Mouse (Mus musculus): ENCODE results near the gene Agpat2.

DNA sequence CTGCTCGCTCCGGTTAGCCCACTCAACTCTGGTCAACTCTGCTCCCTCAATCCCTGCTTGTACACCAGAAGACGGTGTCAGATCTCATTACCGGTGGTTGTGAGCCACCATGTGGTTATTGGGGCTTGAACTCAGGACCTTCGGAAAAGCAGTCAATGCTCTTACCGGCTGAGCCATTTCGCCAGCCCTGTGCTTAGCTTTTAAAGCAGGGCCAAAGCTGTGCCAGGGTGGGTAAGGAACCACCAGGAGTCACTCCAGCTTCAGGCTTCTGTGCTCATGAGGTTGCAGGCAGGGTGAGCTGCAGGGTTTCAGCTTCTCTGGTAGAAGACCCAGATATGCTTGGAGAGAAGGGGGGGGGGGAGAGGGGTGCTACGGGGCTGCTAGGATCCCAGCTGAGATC, 1.1 kb upstream of the Agpat2 start:
- no peak for TF ChIP-seq CTCF (IDR thresholded peaks at IDR 0.05; ENCODE audit: insufficient read depth, low read depth, low read length)
- TF ChIP-seq POLR2A (IDR thresholded peaks at IDR 0.05; ENCODE audit: insufficient read depth, low read depth, low read length) = no peak
